Mouse (Mus musculus): Measurements from ENCODE around the gene Pfn5. TPM values are rescaled to one million over a fixed set of nuclear protein-coding genes. Genes with fewer than 3 reads are reported as not detected.
"Not testable (repeated sequence)": the region's sequence is repeated elsewhere in the genome, so short reads cannot be mapped to it uniquely, and the experiment has no call there.

Pfn5 gene
- not detected in 2 replicates for polyA plus RNA-seq (2016; fragmentation: Nextera tagmentation; extraction: Ambion mirVana)

GRCm38 (mm10) chrX:95557887-95558286, at the start of gene Pfn5, which contains the start of gene Asb12:
Gene Pfn5 (plus strand): TSS chrX:95558104.
Gene Asb12 (minus strand): TSS chrX:95557987.
- no peaks in the 10 kb centered on the region for H3K36me3 ChIP-seq (replicated peaks)
- no peaks in the 10 kb centered on the region for H3K9me3 ChIP-seq
- 86% methylated on average over 2 of the region's 2 CpGs for WGBS
- no peaks in the 10 kb centered on the region for H3K27me3 ChIP-seq (replicated peaks; ENCODE audit: low read depth, poor library complexity, severe bottlenecking)
- H3K27ac ChIP-seq (replicated peaks): no peak within 1 kb of the TSS
- no peak within 1 kb of the TSS for H3K4me3 ChIP-seq
- no peaks in the 10 kb centered on the region for H3K4me1 ChIP-seq
- no peak for DNase-seq (ENCODE audit: low spot score)

- Histone ChIP-seq H3K4me3 (no peak overlapping the region), H3K27me3 (replicated peaks; ENCODE audit: low read depth, poor library complexity, severe bottlenecking) (peaks cover 20% of the 10 kb centered on the region), H3K27ac (replicated peaks) (no peak overlapping the region), H3K36me3 (replicated peaks) (no peaks in the 10 kb centered on the region), H3K4me1 (no peaks in the 10 kb centered on the region), H3K9me3 (no peaks in the 10 kb centered on the region)
- no peak for DNase-seq (ENCODE audit: low spot score)
These were observed 34.0 kb upstream of the Pfn5 start for GRCm38 (mm10) chrX:95523883-95524282.

- peaks cover 14% of the 10 kb centered on the region for H3K27me3 ChIP-seq (replicated peaks; ENCODE audit: low read depth, poor library complexity, severe bottlenecking)
- H3K4me3 ChIP-seq: no peak overlapping the region
- H3K4me1 ChIP-seq: no peaks in the 10 kb centered on the region
- no peaks in the 10 kb centered on the region for H3K9me3 ChIP-seq
- H3K36me3 ChIP-seq (replicated peaks): no peaks in the 10 kb centered on the region
- no peak for DNase-seq (ENCODE audit: low spot score)
- WGBS: 86% methylated on average over 2 of the region's 2 CpGs
- H3K27ac ChIP-seq (replicated peaks): no peak overlapping the region
These were observed 32.7 kb upstream of the Pfn5 start for GRCm38 (mm10) chrX:95525166-95525565.

- not testable (repeated sequence) for H3K27me3 ChIP-seq (replicated peaks; ENCODE audit: low read depth, poor library complexity, severe bottlenecking); H3K4me3 ChIP-seq; H3K9me3 ChIP-seq; DNase-seq (ENCODE audit: low spot score); H3K27ac ChIP-seq (replicated peaks); H3K36me3 ChIP-seq (replicated peaks); H3K4me1 ChIP-seq
- WGBS: 86% methylated on average over 2 of the region's 2 CpGs
These were observed 22.4 kb upstream of the Pfn5 start for GRCm38 (mm10) chrX:95535493-95535892.

GRCm38 (mm10) chrX:95554321-95554720, 3.6 kb upstream of the Pfn5 start:
- no peaks in the 10 kb centered on the region for H3K9me3 ChIP-seq
- no peaks in the 10 kb centered on the region for H3K27me3 ChIP-seq (replicated peaks; ENCODE audit: low read depth, poor library complexity, severe bottlenecking)
- H3K27ac ChIP-seq (replicated peaks): no peak overlapping the region
- no peaks in the 10 kb centered on the region for H3K4me1 ChIP-seq
- DNase-seq (ENCODE audit: low spot score): no peak
- no peaks in the 10 kb centered on the region for H3K36me3 ChIP-seq (replicated peaks)
- no peak overlapping the region for H3K4me3 ChIP-seq
- 86% methylated on average over 4 of the region's 4 CpGs for WGBS

- Histone ChIP-seq H3K36me3 (replicated peaks) (no peaks in the 10 kb centered on the region), H3K4me3 (no peak overlapping the region), H3K4me1 (no peaks in the 10 kb centered on the region), H3K27ac (replicated peaks) (no peak overlapping the region), H3K27me3 (replicated peaks; ENCODE audit: low read depth, poor library complexity, severe bottlenecking) (no peaks in the 10 kb centered on the region; the same call in 1 of the 2 replicates), H3K9me3 (no peaks in the 10 kb centered on the region)
- WGBS: 90% methylated on average over 5 of the region's 5 CpGs
- no peak for DNase-seq (ENCODE audit: low spot score)
These were observed 42.7 kb downstream of the Pfn5 start for GRCm38 (mm10) chrX:95600609-95601008.

Other genes with a start within 250 kb of the Pfn5 start
- 10.3 and 11.9 TPM in 2 replicates for gene Amer1, start 113.2 kb upstream of the Pfn5 start, polyA plus RNA-seq (2016; fragmentation: Nextera tagmentation; extraction: Ambion mirVana)
- not detected in 2 replicates for gene Asb12, start 117 bp upstream of the Pfn5 start, polyA plus RNA-seq (2016; fragmentation: Nextera tagmentation; extraction: Ambion mirVana)
- 31.7 and 34.8 TPM in 2 replicates for gene Zc4h2, start 100.4 kb downstream of the Pfn5 start, polyA plus RNA-seq (2016; fragmentation: Nextera tagmentation; extraction: Ambion mirVana)
- gene Zc3h12b, start 153.6 kb downstream of the Pfn5 start, polyA plus RNA-seq (2016; fragmentation: Nextera tagmentation; extraction: Ambion mirVana): 3.0 and 3.7 TPM in 2 replicates